Mouse (Mus musculus): Measurements from ENCODE around the gene Tbc1d15.

DNA sequence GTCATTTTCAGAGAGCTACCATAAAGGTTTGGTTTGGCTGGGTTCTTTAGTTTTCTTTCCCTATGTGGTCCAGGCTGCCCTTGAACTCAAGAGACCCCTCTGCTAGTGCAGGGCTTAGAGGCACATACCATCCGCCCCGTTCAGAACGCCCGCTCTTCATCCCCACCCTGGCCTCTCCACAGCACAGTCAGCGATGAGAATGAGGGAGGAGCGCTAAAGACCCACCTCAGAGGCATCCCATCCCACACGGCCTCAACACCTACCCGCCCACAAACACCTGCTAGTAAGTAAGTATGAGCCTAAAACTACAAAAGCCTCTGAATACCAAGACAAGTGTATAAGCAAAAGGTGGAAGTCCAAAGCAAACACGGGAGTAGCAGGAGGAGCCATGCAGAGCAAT is 15.8 kb downstream of the Tbc1d15 start:
- TF ChIP-seq GATA1 (IDR thresholded peaks at IDR 0.05; ENCODE audit: borderline replicate concordance, low read length) (no peak), FLI1 (IDR thresholded peaks at IDR 0.05; ENCODE audit: low read length) (no peak)
